Mouse (Mus musculus): Measurements from ENCODE around the gene 2510009E07Rik.

GRCm38 (mm10) chr16:21620630-21621029 lies 73.8 kb downstream of the 2510009E07Rik start:
- TF ChIP-seq CTCF (IDR thresholded peaks at IDR 0.05; ENCODE audit: low read depth, low read length) = no peak
- TF ChIP-seq POLR2A (IDR thresholded peaks at IDR 0.05; ENCODE audit: extremely low read depth, insufficient read depth, low read length) = no peak
